Mouse (Mus musculus) neural tube, embryonic 12.5 days (tissue): ENCODE data around the gene Clic6. TPM values are rescaled to one million over a fixed set of nuclear protein-coding genes. Genes with fewer than 3 reads are reported as not detected.

ENCODE experiments used
- ATAC-seq: fragments of 200-750 bp; cut with Nextera tagmentation; 2 replicates; pipeline ENCODE4 v1.8.0; 2017; ENCODE audit warnings: low read depth, mild to moderate bottlenecking, moderate TSS enrichment, moderate library complexity; ENCODE audit not compliant: low FRiP score
- H3K27ac ChIP-seq: fragments of 300-500 bp; sonication (generic); 2 replicates; pipeline ENCODE4 v1.5.1; 2016
- H3K27me3 ChIP-seq: fragments of 300-500 bp; sonication (generic); replicated peaks from 2 replicates; pipeline ENCODE4 v1.6.1; 2016; ENCODE audit warnings: mild to moderate bottlenecking
- H3K36me3 ChIP-seq: fragments of 300-500 bp; sonication (generic); 2 replicates; pipeline ENCODE4 v1.6.1; 2016; ENCODE audit warnings: mild to moderate bottlenecking
- H3K4me1 ChIP-seq: fragments of 300-500 bp; sonication (generic); 2 replicates; pipeline ENCODE4 v1.6.1; 2016
- H3K4me2 ChIP-seq: fragments of 300-500 bp; sonication (generic); replicated peaks from 2 replicates; pipeline ENCODE4 v1.6.1; 2016; ENCODE audit warnings: mild to moderate bottlenecking
- H3K4me3 ChIP-seq: fragments of 300-500 bp; sonication (generic); 2 replicates; pipeline ENCODE4 v1.5.1; 2016
- H3K9ac ChIP-seq: fragments of 300-500 bp; sonication (generic); 2 replicates; pipeline ENCODE4 v1.6.1; 2016; ENCODE audit warnings: mild to moderate bottlenecking
- H3K9me3 ChIP-seq: fragments of 300-500 bp; sonication (generic); 2 replicates; pipeline ENCODE4 v1.6.1; 2016; ENCODE audit warnings: mild to moderate bottlenecking
- WGBS: fragments of 180-500 bp; shearing (Covaris S2); methylation state at CpG from one replicate; pipeline ENCODE4 v1.1.7; 2016; 5-methylcytosine and 5-hydroxymethylcytosine counted together
- polyA plus RNA-seq: library from polyadenylated mRNA; unstranded; fragments of >200 nt; fragmentation: Nextera tagmentation; extraction: Ambion mirVana; gene quantifications from 2 replicates; pipeline ENCODE4 v1.2.1, GENCODE M21; 2016

Clic6 gene
- polyA plus RNA-seq, 1 experiment from 2014 or later: 0.66 TPM

DNA sequence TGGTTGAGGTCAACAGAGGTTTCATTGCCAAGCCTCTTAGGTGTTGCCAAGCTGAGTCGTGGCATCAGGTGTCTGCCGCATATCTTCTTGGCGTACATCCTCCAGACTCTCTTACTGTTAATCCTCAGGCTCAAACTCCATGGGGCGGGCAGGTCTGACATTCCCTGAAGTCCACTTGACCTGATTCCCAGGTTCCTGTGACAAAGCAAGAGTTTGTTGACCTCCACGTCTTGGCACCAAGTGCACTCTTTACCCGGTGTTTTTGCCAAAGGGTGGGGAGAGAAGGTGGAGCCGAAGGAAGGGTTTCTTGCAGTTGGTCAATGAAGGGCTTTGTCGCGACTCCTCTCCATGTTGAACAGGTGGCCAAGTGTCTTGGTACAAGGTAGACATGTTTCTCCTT is 63.1 kb downstream of the Clic6 start:
- 94% methylated on average over 9 of the region's 9 CpGs for WGBS
- H3K4me1 ChIP-seq: no peaks in the 10 kb centered on the region
- H3K4me3 ChIP-seq: no peak overlapping the region
- H3K27ac ChIP-seq: no peak overlapping the region
- H3K9me3 ChIP-seq: no peaks in the 10 kb centered on the region
- no peak overlapping the region for H3K4me2 ChIP-seq
- H3K36me3 ChIP-seq: no peaks in the 10 kb centered on the region
- no peaks in the 10 kb centered on the region for H3K27me3 ChIP-seq
- H3K9ac ChIP-seq: no peak overlapping the region
- no peak for ATAC-seq

DNA sequence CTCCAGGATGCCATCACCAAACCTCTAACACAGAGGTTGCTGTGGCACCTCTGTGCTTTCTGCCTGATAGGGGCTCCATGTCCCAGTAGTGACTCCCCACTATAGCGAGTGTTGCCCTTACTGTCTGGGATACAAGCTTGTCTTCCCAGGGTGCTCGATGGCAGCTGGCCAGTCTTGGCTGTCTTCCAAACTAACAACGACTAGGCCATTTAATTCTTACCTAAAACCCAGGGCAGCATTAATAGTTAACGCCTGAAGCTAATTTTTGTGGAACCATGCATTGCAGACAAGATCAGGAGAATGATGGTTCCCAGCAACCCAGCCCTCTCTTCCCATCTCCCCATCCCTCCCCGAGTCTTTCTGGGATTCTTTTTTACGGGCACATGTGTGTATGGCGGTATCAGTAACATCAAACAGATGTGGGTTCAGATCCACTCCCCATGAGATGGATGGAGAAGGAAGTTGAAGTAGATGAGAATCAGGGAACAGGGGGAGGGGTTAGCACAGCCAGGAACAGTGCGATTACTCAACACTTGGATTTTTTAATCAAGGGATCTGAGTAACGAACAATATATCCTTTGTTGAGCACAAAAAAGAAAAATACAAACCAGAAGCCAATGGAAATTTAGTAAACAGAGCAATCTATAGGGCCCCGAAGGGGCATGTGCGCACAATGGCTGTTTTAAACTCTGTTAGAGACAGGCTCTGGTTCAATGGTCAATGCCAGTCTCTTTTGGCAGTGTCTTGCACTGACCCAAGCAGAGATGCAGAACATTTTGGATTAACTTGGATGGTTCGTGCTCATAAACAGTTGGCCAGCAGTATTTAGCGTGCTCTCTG is 66.0 kb downstream of the Clic6 start:
- Histone ChIP-seq H3K4me1 (no peaks in the 10 kb centered on the region), H3K27me3 (no peaks in the 10 kb centered on the region), H3K4me2 (no peak overlapping the region), H3K36me3 (no peaks in the 10 kb centered on the region), H3K9me3 (no peaks in the 10 kb centered on the region), H3K4me3 (no peak overlapping the region), H3K27ac (no peak overlapping the region), H3K9ac (no peak overlapping the region)
- ATAC-seq: no peak
- WGBS: 84% methylated on average over 13 of the region's 13 CpGs

DNA sequence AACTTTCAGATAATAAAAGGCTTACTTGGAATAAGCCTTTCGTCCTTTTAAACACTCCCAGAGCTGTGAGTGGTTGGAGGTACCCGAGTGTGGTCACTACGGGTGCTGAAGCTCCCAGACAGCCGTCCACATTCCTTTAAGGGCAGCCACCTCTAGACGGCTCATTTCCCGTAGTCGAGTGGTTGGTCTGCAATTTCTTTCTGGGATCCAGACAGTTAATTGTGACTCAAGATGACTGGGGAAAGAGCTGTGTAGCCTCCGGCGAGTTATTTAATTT is 66.5 kb downstream of the Clic6 start:
- no peak for ATAC-seq
- H3K4me2 ChIP-seq: no peak overlapping the region
- H3K36me3 ChIP-seq: no peaks in the 10 kb centered on the region
- H3K9me3 ChIP-seq: no peaks in the 10 kb centered on the region
- H3K4me3 ChIP-seq: no peak overlapping the region
- H3K27ac ChIP-seq: no peak overlapping the region
- no peak overlapping the region for H3K9ac ChIP-seq
- 83% methylated on average over 9 of the region's 9 CpGs for WGBS
- no peaks in the 10 kb centered on the region for H3K4me1 ChIP-seq
- no peaks in the 10 kb centered on the region for H3K27me3 ChIP-seq

DNA sequence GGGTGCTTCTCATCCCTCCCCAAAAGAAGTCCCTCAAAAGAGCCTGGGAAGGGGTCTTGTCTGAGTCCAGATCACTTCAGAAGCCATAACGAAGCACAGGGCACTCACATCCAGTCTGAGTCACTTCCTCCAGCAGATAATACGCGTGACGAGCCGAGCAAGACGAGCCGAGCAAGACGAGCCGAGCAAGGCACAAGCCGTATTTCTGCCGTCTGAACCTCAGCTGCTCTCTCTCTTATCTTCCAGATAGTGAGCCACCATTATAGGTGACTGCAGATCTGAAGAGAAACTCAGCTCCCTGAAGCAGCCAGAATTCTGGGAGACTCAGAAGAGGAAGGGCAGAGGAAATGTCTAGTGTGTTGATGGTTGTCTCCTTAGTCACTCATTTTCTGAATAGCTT is 67.3 kb downstream of the Clic6 start:
- ATAC-seq: no peak
- Histone ChIP-seq H3K27ac (no peak overlapping the region), H3K27me3 (no peaks in the 10 kb centered on the region), H3K9ac (no peak overlapping the region), H3K4me3 (no peak overlapping the region), H3K4me2 (no peak overlapping the region), H3K36me3 (no peaks in the 10 kb centered on the region), H3K9me3 (no peaks in the 10 kb centered on the region), H3K4me1 (no peaks in the 10 kb centered on the region)
- 64% methylated on average over 11 of the region's 11 CpGs for WGBS

DNA sequence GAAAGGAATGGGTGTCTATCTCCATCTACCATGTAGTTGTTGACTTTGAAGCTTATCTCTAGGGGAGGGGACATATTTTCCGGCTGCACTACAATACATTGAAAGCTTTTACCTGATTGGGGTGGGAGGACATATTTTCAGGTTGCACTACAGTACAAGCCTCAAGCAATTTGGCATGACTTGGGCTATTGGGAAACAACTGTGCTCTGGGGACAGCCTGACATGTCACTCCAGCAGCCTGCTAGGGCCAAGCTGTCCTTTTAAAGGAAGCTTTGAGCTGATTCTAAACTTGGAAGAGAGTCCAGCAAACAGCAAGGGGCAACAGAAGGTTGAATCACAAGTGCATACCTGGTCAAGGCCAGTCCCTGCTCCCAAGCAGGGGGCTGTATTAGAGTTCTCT is 69.5 kb downstream of the Clic6 start:
- ATAC-seq: no peak
- no peak overlapping the region for H3K4me2 ChIP-seq
- H3K27me3 ChIP-seq: no peaks in the 10 kb centered on the region
- H3K27ac ChIP-seq: no peak overlapping the region
- no peaks in the 10 kb centered on the region for H3K4me1 ChIP-seq
- no peak overlapping the region for H3K4me3 ChIP-seq
- no peak overlapping the region for H3K9ac ChIP-seq
- H3K9me3 ChIP-seq: no peaks in the 10 kb centered on the region
- no peaks in the 10 kb centered on the region for H3K36me3 ChIP-seq
- 97% methylated on average over 1 of the region's 1 CpGs for WGBS

DNA sequence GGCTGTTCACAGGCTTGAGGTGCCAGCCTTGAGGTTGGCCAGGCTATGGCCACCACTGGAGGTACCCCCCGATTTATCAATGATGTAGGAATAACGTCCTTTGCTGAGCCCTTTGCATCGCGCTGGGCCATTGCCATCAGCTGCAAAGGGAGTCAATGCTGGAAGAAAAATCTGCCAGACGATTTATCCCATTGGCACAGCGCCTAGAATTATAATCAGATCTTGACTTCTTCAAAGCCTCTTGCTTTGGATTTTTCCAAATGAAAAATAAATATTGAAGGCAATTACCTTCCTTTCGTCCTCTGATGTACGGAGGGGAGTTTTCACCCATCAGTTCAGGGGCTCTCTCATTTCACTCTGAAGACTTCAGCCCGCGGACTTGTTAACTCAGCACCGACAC is 79.8 kb downstream of the Clic6 start:
- no peak for ATAC-seq

DNA sequence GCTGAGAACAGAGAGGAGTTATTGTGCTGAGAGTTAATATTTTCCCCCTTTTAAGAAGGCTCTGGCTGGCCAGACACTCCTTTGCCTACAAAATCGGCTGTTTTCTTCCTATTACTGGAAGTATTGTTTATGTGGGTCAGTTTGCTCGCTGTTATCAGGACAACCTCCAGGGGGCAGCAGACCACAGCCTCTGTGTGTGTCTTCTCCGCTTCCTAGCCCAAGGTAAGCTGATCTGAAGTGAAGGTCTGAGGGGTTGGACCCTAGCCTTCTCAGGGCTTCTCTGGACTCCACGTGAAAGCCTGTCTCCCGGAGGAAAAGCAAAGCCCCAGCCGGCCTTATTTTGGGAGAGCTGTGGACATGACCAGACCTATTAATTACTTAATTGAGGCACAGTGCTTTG is 80.2 kb downstream of the Clic6 start:
- Histone ChIP-seq H3K4me2 (no peak overlapping the region), H3K9me3 (no peaks in the 10 kb centered on the region), H3K27ac (no peak overlapping the region), H3K4me3 (no peak overlapping the region), H3K36me3 (no peaks in the 10 kb centered on the region), H3K27me3 (0 out of 2 replicates have a peak, but pooled peaks cover 4% of the 10 kb centered on the region), H3K4me1 (no peaks in the 10 kb centered on the region), H3K9ac (no peak overlapping the region)
- WGBS: 5% methylated on average over 6 of the region's 6 CpGs
- no peak for ATAC-seq

More for the DNA sequence above, 79.8 kb downstream of the Clic6 start:
- Histone ChIP-seq H3K36me3 (no peaks in the 10 kb centered on the region), H3K9ac (no peak overlapping the region), H3K4me2 (no peak overlapping the region), H3K4me3 (no peak overlapping the region), H3K4me1 (no peaks in the 10 kb centered on the region), H3K27me3 (0 out of 2 replicates have a peak, but pooled peaks cover 4% of the 10 kb centered on the region), H3K9me3 (no peaks in the 10 kb centered on the region), H3K27ac (no peak overlapping the region)
- WGBS: 75% methylated on average over 11 of the region's 11 CpGs

DNA sequence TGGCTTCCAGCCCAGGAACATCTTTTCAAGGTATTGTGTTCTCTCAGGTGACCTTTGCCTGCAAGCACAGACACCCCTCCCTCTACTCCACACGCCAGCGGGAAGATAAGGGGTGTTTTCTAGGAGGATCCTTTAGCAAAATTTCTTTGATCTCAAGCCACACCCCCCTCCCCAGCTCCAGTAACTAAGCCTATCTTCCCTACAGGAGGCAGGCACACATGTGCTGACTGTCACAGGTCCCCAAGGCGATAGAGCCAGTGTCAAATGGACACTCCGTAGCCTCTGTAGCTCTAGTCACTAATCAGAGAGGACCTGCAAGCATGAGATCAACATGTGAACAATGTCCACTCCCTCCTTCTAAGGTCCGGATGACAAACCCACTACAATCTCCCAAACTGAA is 80.6 kb downstream of the Clic6 start:
- H3K4me2 ChIP-seq: no peak overlapping the region
- H3K36me3 ChIP-seq: no peaks in the 10 kb centered on the region
- H3K4me3 ChIP-seq: no peak overlapping the region
- H3K4me1 ChIP-seq: no peaks in the 10 kb centered on the region
- H3K9me3 ChIP-seq: no peaks in the 10 kb centered on the region
- ATAC-seq: no peak
- no peak overlapping the region for H3K27ac ChIP-seq
- 37% methylated on average over 5 of the region's 5 CpGs for WGBS
- H3K27me3 ChIP-seq: 0 out of 2 replicates have a peak, but pooled peaks cover 4% of the 10 kb centered on the region
- no peak overlapping the region for H3K9ac ChIP-seq

DNA sequence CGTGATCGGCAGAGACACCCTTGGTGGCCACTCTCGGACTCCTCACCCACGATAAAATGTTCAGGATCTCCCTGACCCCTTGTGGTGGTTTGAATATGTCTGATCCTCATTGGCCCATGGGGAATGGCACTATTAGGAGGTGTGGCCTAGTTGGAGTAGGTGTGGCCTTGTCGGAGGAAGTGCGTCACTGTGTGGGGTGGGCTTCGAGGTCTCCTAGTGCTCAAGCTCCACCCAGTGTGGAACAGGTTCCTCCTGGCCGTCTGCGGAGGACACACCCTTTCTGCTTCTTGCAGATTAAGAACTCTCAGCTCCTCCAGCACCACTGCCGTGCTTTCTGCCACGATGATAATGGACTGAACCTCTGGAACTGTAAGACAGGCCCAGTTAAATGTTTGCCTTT is 85.7 kb downstream of the Clic6 start:
- ATAC-seq: no peak

DNA sequence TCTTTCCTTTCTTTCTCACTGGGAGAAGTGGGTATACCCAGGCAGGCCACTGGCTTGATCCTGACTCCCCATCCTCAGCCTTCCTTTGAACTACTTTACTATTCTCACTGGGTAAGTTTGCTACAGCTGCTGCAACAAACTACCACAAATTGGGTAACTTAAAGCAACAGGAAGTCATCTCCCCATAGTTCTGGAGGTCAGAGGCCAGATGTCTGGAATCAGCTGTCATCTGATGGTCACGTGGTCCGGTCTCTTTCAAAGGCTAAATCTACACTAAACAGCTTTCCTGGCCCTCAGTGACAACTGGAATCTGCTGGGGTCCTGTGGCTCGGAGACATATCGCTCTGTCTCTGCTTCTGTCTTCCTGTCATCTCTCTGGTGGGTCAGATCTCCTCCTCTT is 87.7 kb downstream of the Clic6 start:
- Histone ChIP-seq H3K36me3 (no peaks in the 10 kb centered on the region), H3K4me1 (no peaks in the 10 kb centered on the region), H3K27me3 (no peaks in the 10 kb centered on the region; the same call in 1 of the 2 replicates), H3K27ac (no peak overlapping the region), H3K4me3 (no peak overlapping the region), H3K4me2 (no peak overlapping the region), H3K9ac (no peak overlapping the region), H3K9me3 (0 out of 2 replicates have a peak, but pooled peaks cover 4% of the 10 kb centered on the region)
- ATAC-seq: no peak
- 73% methylated on average over 4 of the region's 4 CpGs for WGBS

More for the DNA sequence above, 85.7 kb downstream of the Clic6 start:
- H3K4me3 ChIP-seq: no peak overlapping the region
- WGBS: 93% methylated on average over 11 of the region's 11 CpGs
- H3K27ac ChIP-seq: no peak overlapping the region
- H3K9me3 ChIP-seq: 0 out of 2 replicates have a peak, but pooled peaks cover 4% of the 10 kb centered on the region
- no peaks in the 10 kb centered on the region for H3K4me1 ChIP-seq
- 0 out of 2 replicates have a peak, but pooled peaks cover 4% of the 10 kb centered on the region for H3K27me3 ChIP-seq
- H3K9ac ChIP-seq: no peak overlapping the region
- no peaks in the 10 kb centered on the region for H3K36me3 ChIP-seq
- H3K4me2 ChIP-seq: no peak overlapping the region

DNA sequence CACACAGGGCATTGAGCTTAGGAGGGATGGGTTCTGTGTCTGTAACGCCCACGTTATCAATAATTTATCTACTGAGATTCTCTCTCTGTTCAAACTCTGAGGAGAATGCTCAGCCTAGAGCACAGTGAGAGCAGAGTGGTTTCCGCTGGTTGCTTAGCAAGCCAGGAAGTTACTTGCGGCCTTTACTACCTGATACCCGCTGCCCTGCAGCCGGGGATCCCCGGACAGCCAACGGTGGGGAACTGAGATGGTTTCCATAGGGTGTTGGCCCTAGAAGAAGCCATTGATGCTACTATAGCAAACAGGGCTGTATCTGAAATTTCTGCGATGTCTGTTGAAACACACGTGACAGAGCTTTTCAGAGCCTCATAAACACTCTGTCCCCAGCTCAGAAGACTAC is 90.3 kb downstream of the Clic6 start:
- Histone ChIP-seq H3K4me3 (no peak overlapping the region), H3K9me3 (0 out of 2 replicates have a peak, but pooled peaks cover 4% of the 10 kb centered on the region), H3K9ac (no peak overlapping the region), H3K4me2 (no peak overlapping the region), H3K4me1 (no peaks in the 10 kb centered on the region), H3K27ac (no peak overlapping the region), H3K36me3 (no peaks in the 10 kb centered on the region), H3K27me3 (no peaks in the 10 kb centered on the region; the same call in 1 of the 2 replicates)
- 79% methylated on average over 10 of the region's 10 CpGs for WGBS
- no peak for ATAC-seq

DNA sequence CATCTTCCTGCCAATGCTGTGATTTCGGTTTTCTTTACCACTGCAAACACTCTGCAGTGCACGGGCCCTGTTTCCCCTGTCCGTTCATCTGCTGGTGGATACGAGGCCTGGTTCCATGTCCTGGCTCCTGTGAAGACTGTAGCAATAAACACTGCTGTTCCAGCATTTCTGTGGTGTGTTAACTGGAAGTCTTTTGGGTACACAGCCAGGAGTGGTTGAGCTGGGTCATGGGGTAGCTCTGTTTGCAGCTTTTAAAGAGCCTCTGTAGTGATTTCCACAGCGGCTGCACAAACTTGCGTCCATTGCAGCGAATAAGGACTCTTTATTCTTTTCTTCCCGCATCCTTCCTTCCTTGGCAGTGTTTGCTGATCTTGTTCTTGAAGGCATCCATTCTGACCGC is 91.8 kb downstream of the Clic6 start:
- no peak overlapping the region for H3K4me2 ChIP-seq
- no peaks in the 10 kb centered on the region for H3K9me3 ChIP-seq
- no peaks in the 10 kb centered on the region; the same call in 1 of the 2 replicates for H3K27me3 ChIP-seq
- no peaks in the 10 kb centered on the region for H3K4me1 ChIP-seq
- ATAC-seq: no peak
- no peak overlapping the region for H3K4me3 ChIP-seq
- H3K9ac ChIP-seq: no peak overlapping the region
- H3K36me3 ChIP-seq: no peaks in the 10 kb centered on the region
- H3K27ac ChIP-seq: no peak overlapping the region
- WGBS: 88% methylated on average over 9 of the region's 9 CpGs
